Mouse (Mus musculus) ovary, postnatal 36 days (tissue): Measurements from ENCODE around the gene Peg12.

Experiments used
- DNase-seq: peaks from one replicate; pipeline ENCODE4 v3.0.0; 2022; ENCODE audit warnings: low spot score, mixed read lengths

Gene Peg12

GRCm38 (mm10) chr7:62463878-62464755 is at the start of gene Peg12:
TSS of gene Peg12 (minus strand) at chr7:62464510.
- peak; percentile 42 for DNase-seq

GRCm38 (mm10) chr7:62486139-62486538 is 21.8 kb upstream of the Peg12 start:
- DNase-seq, result no peak

- no peak for DNase-seq
Observed at GRCm38 (mm10) chr7:62463007-62463877, 1.1 kb downstream of the Peg12 start.

- DNase-seq, result no peak
Observed at GRCm38 (mm10) chr7:62462229-62463006, 1.9 kb downstream of the Peg12 start.

GRCm38 (mm10) chr7:62452353-62452752 is 12.0 kb downstream of the Peg12 start:
- no peak for DNase-seq

- no peak for DNase-seq
Observed at GRCm38 (mm10) chr7:62445431-62446165, 18.7 kb downstream of the Peg12 start.

- DNase-seq, result no peak
Observed at GRCm38 (mm10) chr7:62436394-62436793, 27.9 kb downstream of the Peg12 start.

GRCm38 (mm10) chr7:62433243-62433642 is 31.1 kb downstream of the Peg12 start:
- DNase-seq, result no peak

- DNase-seq, result no peak
Observed at GRCm38 (mm10) chr7:62428337-62428736, 36.0 kb downstream of the Peg12 start.

- no peak for DNase-seq
Observed at GRCm38 (mm10) chr7:62423210-62423609, 41.1 kb downstream of the Peg12 start.

- DNase-seq, result no peak
Observed at GRCm38 (mm10) chr7:62420566-62420965, 43.7 kb downstream of the Peg12 start.

GRCm38 (mm10) chr7:62419493-62420360 is 44.6 kb downstream of the Peg12 start, which contains the start of gene Mkrn3:
TSS of gene Mkrn3 (minus strand) at chr7:62420139.
- DNase-seq, result peak; percentile 61

- no peak for DNase-seq
Observed at GRCm38 (mm10) chr7:62419105-62419492, 45.2 kb downstream of the Peg12 start.

- DNase-seq, result no peak
Observed at GRCm38 (mm10) chr7:62418346-62418745, 46.0 kb downstream of the Peg12 start.

- DNase-seq, result no peak
Observed at GRCm38 (mm10) chr7:62416173-62416572, 48.1 kb downstream of the Peg12 start.

- DNase-seq, result no peak
Observed at GRCm38 (mm10) chr7:62415222-62415621, 49.1 kb downstream of the Peg12 start.
